Mouse (Mus musculus) small intestine, adult 2 months (tissue): ENCODE measurements at regions not wholly inside any gene's neighbourhood (a gene's known extent, or its start where the extent isn't known, plus 50 kb on each side); places are given as distances from the start of the nearest gene placed in this dataset.

ENCODE experiments used
- CTCF ChIP-seq: fragments of 200-500 bp; IDR thresholded peaks from 2 replicates; pipeline ENCODE4 v1.5.1; 2012; ENCODE audit warnings: low read depth, mild to moderate bottlenecking, control low read depth, inconsistent platforms, low read length, moderate library complexity, mixed read lengths; ENCODE audit not compliant: insufficient replicate concordance, insufficient read length; ENCODE audit errors: extremely low read depth
- POLR2A ChIP-seq: fragments of 200-500 bp; IDR thresholded peaks from 2 replicates; pipeline ENCODE4 v1.6.1; 2012; ENCODE audit warnings: low read depth, mild to moderate bottlenecking, control low read depth, inconsistent platforms, low read length, moderate library complexity

GRCm38 (mm10) chr9:61677603-61678002 is 236.7 kb downstream of the Rplp1 start:
- TF ChIP-seq CTCF (no peak), POLR2A (no peak)
